Mouse (Mus musculus): ENCODE measurements around the gene Lrrc52. TPM values are rescaled to one million over a fixed set of nuclear protein-coding genes. Genes with fewer than 3 reads are reported as not detected.

Gene Lrrc52
- polyA plus RNA-seq, 1 experiment from 2014 or later, result not detected

DNA sequence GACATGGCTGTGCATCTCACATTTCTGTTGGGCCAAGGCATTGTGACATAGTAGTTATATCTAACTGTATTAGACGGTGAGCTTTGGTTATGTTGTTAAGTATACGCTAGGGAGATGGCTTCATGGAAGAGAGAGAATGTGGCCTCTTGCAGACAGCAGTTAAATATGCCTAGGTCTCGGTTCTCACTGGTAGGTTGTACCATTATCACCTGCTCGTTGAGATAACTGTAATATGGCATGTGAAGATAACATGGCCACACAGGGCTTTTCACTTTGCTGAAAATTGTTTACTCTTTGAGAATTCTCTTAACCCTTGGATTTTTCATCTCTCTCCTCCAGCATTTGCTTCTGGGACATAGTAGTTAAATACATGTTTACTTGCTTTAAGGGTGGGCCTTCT lies 21.4 kb downstream of the Lrrc52 start:
- Histone ChIP-seq H3K9me3 (ENCODE audit: control insufficient read depth, low read length) (no peaks in the 10 kb centered on the region), H3K36me3 (replicated peaks; ENCODE audit: control insufficient read depth, insufficient read depth) (no peaks in the 10 kb centered on the region), H3K9ac (no peak overlapping the region), H3K27me3 (ENCODE audit: control insufficient read depth, insufficient read depth, low read length) (no peaks in the 10 kb centered on the region), H3K4me3 (replicated peaks; ENCODE audit: low read length) (no peak overlapping the region), H3K4me2 (replicated peaks) (no peak overlapping the region), H3K4me1 (replicated peaks; ENCODE audit: control insufficient read depth, insufficient read depth, low read length) (no peaks in the 10 kb centered on the region; the same call in 1 of the 2 replicates), H3K27ac (no peak overlapping the region)
- ATAC-seq (ENCODE audit: low FRiP score) (no peak), DNase-seq (ENCODE audit: low spot score) (no peak)
- WGBS, result 90% methylated on average over 4 of the region's 4 CpGs

DNA sequence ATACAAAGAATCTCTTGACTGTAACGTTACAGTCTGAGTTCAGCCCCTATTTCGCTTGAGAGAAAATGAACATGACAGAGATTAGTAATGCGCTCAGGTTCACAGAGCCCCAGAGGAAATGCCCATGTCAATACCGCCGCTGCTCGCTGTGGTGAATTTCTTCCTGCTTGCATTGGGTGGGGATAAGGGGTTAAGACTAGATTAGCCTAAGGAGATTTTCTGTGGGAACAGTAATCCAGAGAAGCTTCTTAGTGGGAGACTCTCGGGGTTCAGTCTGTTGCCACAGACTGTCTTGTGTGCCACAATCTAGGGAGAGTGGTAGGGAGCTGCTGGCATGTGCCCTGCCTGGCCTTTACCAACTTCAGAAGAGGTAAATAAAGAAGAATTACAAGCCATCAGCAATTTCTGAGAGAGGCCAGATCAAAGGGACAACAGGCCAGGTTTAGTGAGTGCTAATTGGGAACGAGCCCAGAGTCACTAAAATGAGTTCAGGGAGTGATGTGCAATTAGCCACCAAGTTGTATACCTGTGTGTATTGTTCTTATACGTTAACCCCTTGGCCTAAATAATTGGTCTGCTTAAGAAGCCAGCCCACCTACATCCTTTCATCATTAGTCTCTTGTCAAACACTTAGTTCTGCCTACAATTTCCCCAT lies 28.2 kb downstream of the Lrrc52 start:
- WGBS, result 65% methylated on average over 9 of the region's 9 CpGs

DNA sequence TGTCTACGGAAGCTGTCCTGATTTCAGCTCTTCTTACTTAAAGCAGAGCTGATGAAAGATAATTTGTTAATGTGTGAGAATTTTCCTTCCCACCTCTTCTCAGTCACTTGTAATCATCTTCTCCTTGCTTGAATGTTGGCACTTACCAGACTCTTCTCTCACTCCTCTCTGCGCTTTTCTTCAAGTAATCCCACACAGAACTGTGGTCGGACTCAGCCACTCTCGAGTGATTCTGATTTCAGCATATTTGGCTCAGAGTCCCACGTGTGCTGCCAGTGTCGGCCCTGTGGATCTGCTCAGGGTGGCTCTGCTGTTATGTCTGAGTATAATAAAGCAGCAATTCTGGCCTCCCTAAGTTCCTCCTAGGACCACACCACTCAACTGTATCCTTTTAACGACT lies 29.5 kb downstream of the Lrrc52 start:
- no peak for DNase-seq (ENCODE audit: low spot score)
- no peak overlapping the region for H3K9ac ChIP-seq
- no peaks in the 10 kb centered on the region for H3K9me3 ChIP-seq (ENCODE audit: control insufficient read depth, low read length)
- no peaks in the 10 kb centered on the region for H3K4me1 ChIP-seq (replicated peaks; ENCODE audit: control insufficient read depth, insufficient read depth, low read length)
- no peak overlapping the region for H3K27ac ChIP-seq
- 82% methylated on average over 7 of the region's 7 CpGs for WGBS
- no peaks in the 10 kb centered on the region for H3K27me3 ChIP-seq (ENCODE audit: control insufficient read depth, insufficient read depth, low read length)
- H3K36me3 ChIP-seq (replicated peaks; ENCODE audit: control insufficient read depth, insufficient read depth), result no peaks in the 10 kb centered on the region
- no peak for ATAC-seq (ENCODE audit: low FRiP score)
- no peak overlapping the region for H3K4me3 ChIP-seq (replicated peaks; ENCODE audit: low read length)
- H3K4me2 ChIP-seq (replicated peaks), result no peak overlapping the region

More for the DNA sequence above, 28.2 kb downstream of the Lrrc52 start:
- no peaks in the 10 kb centered on the region for H3K27me3 ChIP-seq (ENCODE audit: control insufficient read depth, insufficient read depth, low read length)
- ATAC-seq (ENCODE audit: low FRiP score), result no peak
- no peaks in the 10 kb centered on the region for H3K4me1 ChIP-seq (replicated peaks; ENCODE audit: control insufficient read depth, insufficient read depth, low read length)
- H3K27ac ChIP-seq, result no peak overlapping the region
- H3K36me3 ChIP-seq (replicated peaks; ENCODE audit: control insufficient read depth, insufficient read depth), result no peaks in the 10 kb centered on the region
- H3K4me3 ChIP-seq (replicated peaks; ENCODE audit: low read length), result no peak overlapping the region
- H3K9me3 ChIP-seq (ENCODE audit: control insufficient read depth, low read length), result no peaks in the 10 kb centered on the region
- no peak for DNase-seq (ENCODE audit: low spot score)
- no peak overlapping the region for H3K9ac ChIP-seq
- H3K4me2 ChIP-seq (replicated peaks), result no peak overlapping the region

DNA sequence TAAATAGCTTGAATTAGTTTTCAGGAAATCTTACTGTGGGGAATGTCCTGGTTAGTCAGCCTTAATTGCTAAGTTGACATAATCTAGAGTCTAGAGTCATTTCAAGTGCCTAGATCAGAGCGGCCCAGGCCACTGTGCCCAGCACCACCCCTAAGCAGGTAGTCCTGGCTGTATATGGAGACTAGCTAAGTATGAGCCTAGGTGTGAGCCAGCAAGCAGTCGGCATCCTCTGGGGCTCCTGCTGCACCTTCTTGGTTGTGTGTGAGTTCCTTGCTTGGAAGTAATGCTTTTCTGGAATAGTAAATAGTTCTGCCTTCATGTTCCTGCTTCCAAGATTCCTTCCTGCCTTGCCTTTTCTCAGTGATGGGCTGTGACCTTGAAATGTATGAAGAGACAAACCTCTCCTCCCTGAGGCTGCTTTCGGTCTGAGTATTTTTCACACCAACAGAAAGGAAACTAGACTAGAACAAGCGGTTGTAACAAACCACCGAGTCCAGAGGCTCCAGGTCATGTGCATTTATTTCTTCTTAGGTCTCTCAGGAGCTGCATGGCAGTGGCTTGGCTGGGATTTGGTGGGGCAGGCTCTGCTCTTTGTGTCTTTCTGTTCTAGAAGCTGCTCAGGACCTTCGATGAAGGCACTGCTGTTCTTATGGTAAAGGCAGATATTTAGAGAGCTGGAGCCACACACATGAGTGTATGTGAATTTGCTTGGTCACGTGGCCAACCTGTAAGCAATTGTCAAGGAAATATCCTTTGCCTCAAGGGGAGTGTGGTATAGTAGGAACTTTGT lies 30.2 kb downstream of the Lrrc52 start:
- WGBS, result 89% methylated on average over 7 of the region's 7 CpGs
- no peak overlapping the region for H3K27ac ChIP-seq
- DNase-seq (ENCODE audit: low spot score) (no peak), ATAC-seq (ENCODE audit: low FRiP score) (no peak)
- H3K9me3 ChIP-seq (ENCODE audit: control insufficient read depth, low read length), result no peaks in the 10 kb centered on the region
- no peaks in the 10 kb centered on the region for H3K4me1 ChIP-seq (replicated peaks; ENCODE audit: control insufficient read depth, insufficient read depth, low read length)
- H3K9ac ChIP-seq, result no peak overlapping the region
- no peaks in the 10 kb centered on the region for H3K27me3 ChIP-seq (ENCODE audit: control insufficient read depth, insufficient read depth, low read length)
- no peaks in the 10 kb centered on the region for H3K36me3 ChIP-seq (replicated peaks; ENCODE audit: control insufficient read depth, insufficient read depth)
- no peak overlapping the region for H3K4me3 ChIP-seq (replicated peaks; ENCODE audit: low read length)
- no peak overlapping the region for H3K4me2 ChIP-seq (replicated peaks)

DNA sequence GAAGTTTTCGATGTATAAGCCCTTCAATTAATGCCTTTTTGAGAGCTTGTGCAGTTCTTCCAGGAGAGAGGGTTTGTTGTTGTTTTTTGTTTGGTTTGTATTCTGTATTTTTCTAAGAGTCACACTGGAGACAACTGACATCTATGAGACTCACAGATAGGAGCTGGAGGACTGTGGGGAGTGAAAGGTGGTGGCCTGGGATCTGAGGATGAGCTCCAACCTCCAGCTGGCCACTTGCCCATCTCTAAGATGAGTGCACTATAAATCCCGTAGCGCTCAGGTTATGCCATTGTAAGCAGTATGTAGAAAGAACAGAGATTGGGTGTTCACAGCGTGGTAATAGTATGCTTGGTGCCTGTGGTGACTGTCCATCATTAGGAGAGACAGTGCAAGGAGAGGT lies 31.6 kb downstream of the Lrrc52 start:
- Histone ChIP-seq H3K27ac (no peak overlapping the region), H3K4me2 (replicated peaks) (no peak overlapping the region), H3K4me1 (replicated peaks; ENCODE audit: control insufficient read depth, insufficient read depth, low read length) (no peaks in the 10 kb centered on the region), H3K9me3 (ENCODE audit: control insufficient read depth, low read length) (no peaks in the 10 kb centered on the region), H3K36me3 (replicated peaks; ENCODE audit: control insufficient read depth, insufficient read depth) (no peaks in the 10 kb centered on the region), H3K4me3 (replicated peaks; ENCODE audit: low read length) (no peak overlapping the region), H3K27me3 (ENCODE audit: control insufficient read depth, insufficient read depth, low read length) (0 out of 2 replicates have a peak, but pooled peaks cover 2% of the 10 kb centered on the region), H3K9ac (no peak overlapping the region)
- 88% methylated on average over 4 of the region's 4 CpGs for WGBS
- no peak for ATAC-seq (ENCODE audit: low FRiP score)
- DNase-seq (ENCODE audit: low spot score), result no peak

DNA sequence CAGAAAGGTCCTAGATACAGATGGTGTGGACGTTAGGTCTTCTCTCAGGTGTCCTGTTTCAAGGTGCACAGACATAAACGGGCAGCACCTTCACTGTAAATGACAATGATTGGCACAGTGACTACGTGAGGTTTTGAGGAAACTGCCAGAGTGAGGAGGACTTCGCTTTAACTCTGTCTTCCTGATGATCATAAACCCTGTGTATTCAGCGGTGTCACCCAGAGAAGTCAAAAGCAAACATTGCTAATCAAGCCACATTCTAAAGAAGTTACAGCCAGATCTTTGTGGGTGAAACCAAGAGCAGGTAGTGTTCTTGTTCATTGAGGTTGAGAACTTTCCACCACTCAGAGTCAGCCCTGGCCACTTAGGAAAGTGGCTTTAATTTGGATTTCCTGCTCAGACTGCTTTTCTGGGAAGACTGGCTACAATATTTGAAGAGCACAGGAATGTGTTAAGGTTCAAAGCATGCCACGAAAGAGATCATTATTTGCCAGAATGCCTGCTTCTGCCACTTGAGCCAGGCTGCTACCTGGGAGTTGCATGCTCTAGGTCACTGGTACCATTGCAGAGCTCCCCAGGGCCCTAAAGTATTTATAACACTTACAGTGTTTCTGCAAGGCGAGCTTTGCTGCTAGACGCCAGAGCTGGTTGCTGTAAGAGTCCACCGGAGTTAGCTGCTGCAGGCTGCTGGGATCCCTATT lies 35.5 kb downstream of the Lrrc52 start:
- no peak for ATAC-seq (ENCODE audit: low FRiP score)
- WGBS, result 80% methylated on average over 9 of the region's 9 CpGs
- no peaks in the 10 kb centered on the region for H3K4me1 ChIP-seq (replicated peaks; ENCODE audit: control insufficient read depth, insufficient read depth, low read length)
- 0 out of 2 replicates have a peak, but pooled peaks cover 4% of the 10 kb centered on the region for H3K27me3 ChIP-seq (ENCODE audit: control insufficient read depth, insufficient read depth, low read length)
- no peak for DNase-seq (ENCODE audit: low spot score)
- no peak overlapping the region for H3K4me2 ChIP-seq (replicated peaks)
- H3K4me3 ChIP-seq (replicated peaks; ENCODE audit: low read length), result no peak overlapping the region
- H3K36me3 ChIP-seq (replicated peaks; ENCODE audit: control insufficient read depth, insufficient read depth), result no peaks in the 10 kb centered on the region
- no peaks in the 10 kb centered on the region for H3K9me3 ChIP-seq (ENCODE audit: control insufficient read depth, low read length)
- H3K9ac ChIP-seq, result no peak overlapping the region
- H3K27ac ChIP-seq, result no peak overlapping the region

DNA sequence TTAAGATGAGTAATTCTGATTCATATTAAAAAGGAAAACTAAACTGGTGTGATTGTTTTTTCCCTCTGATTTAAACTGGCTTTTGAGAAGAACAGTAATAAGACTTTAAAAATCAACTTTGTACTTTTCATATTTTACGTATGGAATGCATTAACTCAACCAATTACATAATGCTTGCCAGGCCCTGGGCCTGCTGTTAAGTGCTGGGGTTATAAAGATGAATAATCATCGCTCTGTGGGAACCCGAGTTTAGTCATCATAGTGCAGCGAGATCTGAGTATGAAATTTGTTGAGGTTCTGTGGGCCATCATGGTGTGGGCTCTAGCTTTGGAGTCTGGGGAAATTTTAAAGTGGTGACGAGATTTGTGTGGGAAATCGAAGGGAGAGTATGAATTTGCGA lies 39.9 kb downstream of the Lrrc52 start:
- 82% methylated on average over 7 of the region's 7 CpGs for WGBS
- Histone ChIP-seq H3K4me2 (replicated peaks) (no peak overlapping the region), H3K9me3 (ENCODE audit: control insufficient read depth, low read length) (no peaks in the 10 kb centered on the region), H3K27ac (no peak overlapping the region), H3K9ac (no peak overlapping the region), H3K27me3 (ENCODE audit: control insufficient read depth, insufficient read depth, low read length) (0 out of 2 replicates have a peak, but pooled peaks cover 4% of the 10 kb centered on the region), H3K4me1 (replicated peaks; ENCODE audit: control insufficient read depth, insufficient read depth, low read length) (no peaks in the 10 kb centered on the region), H3K4me3 (replicated peaks; ENCODE audit: low read length) (no peak overlapping the region), H3K36me3 (replicated peaks; ENCODE audit: control insufficient read depth, insufficient read depth) (no peaks in the 10 kb centered on the region)
- DNase-seq (ENCODE audit: low spot score) (no peak), ATAC-seq (ENCODE audit: low FRiP score) (no peak)

DNA sequence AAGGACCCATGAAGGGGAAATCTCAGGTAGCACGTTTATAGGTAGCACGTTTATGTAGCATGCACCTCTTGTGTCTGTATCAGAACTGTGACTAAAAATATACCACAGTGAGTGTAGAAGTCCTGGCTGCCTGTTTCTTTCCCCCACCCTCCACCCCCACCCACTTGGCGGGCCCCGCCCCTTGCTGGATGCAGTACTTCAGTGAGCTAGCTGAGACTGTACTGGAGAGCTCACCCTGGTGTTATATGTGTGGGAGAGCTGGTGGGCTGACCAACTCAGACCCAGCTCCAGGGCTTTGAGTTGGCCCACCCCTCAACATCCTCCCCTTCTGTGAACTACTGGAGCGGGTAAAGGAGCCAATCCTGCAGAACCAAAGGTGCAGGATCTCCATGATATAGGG lies 41.0 kb downstream of the Lrrc52 start:
- H3K4me1 ChIP-seq (replicated peaks; ENCODE audit: control insufficient read depth, insufficient read depth, low read length), result no peaks in the 10 kb centered on the region
- H3K9ac ChIP-seq, result no peak overlapping the region
- 0 out of 2 replicates have a peak, but pooled peaks cover 4% of the 10 kb centered on the region for H3K27me3 ChIP-seq (ENCODE audit: control insufficient read depth, insufficient read depth, low read length)
- DNase-seq (ENCODE audit: low spot score) (no peak), ATAC-seq (ENCODE audit: low FRiP score) (no peak)
- H3K9me3 ChIP-seq (ENCODE audit: control insufficient read depth, low read length), result no peaks in the 10 kb centered on the region
- H3K36me3 ChIP-seq (replicated peaks; ENCODE audit: control insufficient read depth, insufficient read depth), result no peaks in the 10 kb centered on the region
- H3K4me3 ChIP-seq (replicated peaks; ENCODE audit: low read length), result no peak overlapping the region
- WGBS, result 90% methylated on average over 5 of the region's 5 CpGs
- no peak overlapping the region for H3K27ac ChIP-seq
- H3K4me2 ChIP-seq (replicated peaks), result no peak overlapping the region

DNA sequence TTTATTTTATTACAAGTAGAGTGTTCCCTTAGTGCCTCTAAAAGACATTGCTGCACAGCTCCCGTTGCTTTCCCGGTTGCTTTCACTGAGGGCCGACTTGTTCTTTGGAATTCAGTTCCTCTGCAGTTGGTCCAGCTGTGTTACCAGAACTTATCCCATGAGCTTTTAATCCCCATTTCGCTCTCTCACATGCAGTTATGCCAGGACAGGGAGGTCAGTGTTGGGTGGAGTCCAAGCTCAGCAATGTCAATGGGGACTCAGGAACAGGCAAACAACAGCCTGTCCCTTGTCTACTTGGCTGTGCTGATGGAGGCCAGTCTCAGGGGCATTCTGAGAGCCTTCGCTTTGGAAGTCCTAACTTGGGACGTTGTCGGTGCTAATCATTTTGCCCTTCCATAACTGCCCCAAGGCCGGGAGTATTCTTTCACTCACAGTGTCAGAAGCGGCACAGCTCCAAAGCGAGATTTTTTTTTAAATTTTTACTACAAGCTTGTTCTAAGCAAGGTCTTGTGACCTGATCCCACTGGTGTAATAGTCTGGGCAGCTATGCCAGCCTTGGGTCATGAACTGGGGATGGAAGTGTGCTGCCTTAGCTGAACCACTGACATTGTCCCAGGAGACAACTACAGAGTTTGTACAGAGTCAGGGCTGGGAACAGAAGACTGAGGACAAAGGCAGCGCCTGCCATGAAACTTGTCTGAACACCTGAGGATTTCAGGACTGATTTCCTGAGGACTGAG lies 43.9 kb downstream of the Lrrc52 start:
- ATAC-seq (ENCODE audit: low FRiP score) (no peak), DNase-seq (ENCODE audit: low spot score) (no peak)
- Histone ChIP-seq H3K4me3 (replicated peaks; ENCODE audit: low read length) (no peak overlapping the region), H3K27me3 (ENCODE audit: control insufficient read depth, insufficient read depth, low read length) (no peaks in the 10 kb centered on the region), H3K9ac (no peak overlapping the region), H3K36me3 (replicated peaks; ENCODE audit: control insufficient read depth, insufficient read depth) (no peaks in the 10 kb centered on the region), H3K4me1 (replicated peaks; ENCODE audit: control insufficient read depth, insufficient read depth, low read length) (no peaks in the 10 kb centered on the region), H3K4me2 (replicated peaks) (no peak overlapping the region), H3K9me3 (ENCODE audit: control insufficient read depth, low read length) (no peaks in the 10 kb centered on the region), H3K27ac (no peak overlapping the region)
- WGBS, result 79% methylated on average over 11 of the region's 11 CpGs
